Mouse (Mus musculus): ENCODE results near the gene Dnmt3a. TPM values are rescaled to one million over a fixed set of nuclear protein-coding genes. Genes with fewer than 3 reads are reported as not detected.
A peak's percentile ranks its signal among the peaks of the same experiment; 100 is the strongest.

The Dnmt3a gene
- polyA plus RNA-seq, 1 experiment from 2014 or later: 77.3 TPM

- no peak for ATAC-seq (ENCODE audit: low read depth)
- Histone ChIP-seq H3K4me1 (replicated peaks; ENCODE audit: control insufficient read depth, insufficient read depth, low read length) (peaks cover 35% of the 10 kb centered on the region), H3K9me3 (ENCODE audit: control insufficient read depth, low read length) (no peaks in the 10 kb centered on the region), H3K27ac (ENCODE audit: low read length) (no peak overlapping the region), H3K4me3 (ENCODE audit: low read length) (no peak overlapping the region; the same call in 1 of the 2 replicates), H3K9ac (ENCODE audit: low read length) (peak overlapping the region; percentile 78; the same call in 1 of the 2 replicates), H3K4me2 (ENCODE audit: low read depth, low read length) (peak overlapping the region; percentile 87), H3K27me3 (ENCODE audit: control insufficient read depth, insufficient read depth, low read depth, low read length) (no peaks in the 10 kb centered on the region), H3K36me3 (ENCODE audit: control insufficient read depth, insufficient read depth, low read length) (peaks cover 28% of the 10 kb centered on the region)
- 67% methylated on average over 6 of the region's 6 CpGs for WGBS
Observed at GRCm38 (mm10) chr12:3893335-3893734, 87.5 kb downstream of the Dnmt3a start.

GRCm38 (mm10) chr12:3894525-3894924 lies 88.7 kb downstream of the Dnmt3a start:
- no peak overlapping the region for H3K27ac ChIP-seq (ENCODE audit: low read length)
- no peak for ATAC-seq (ENCODE audit: low read depth)
- H3K9me3 ChIP-seq (ENCODE audit: control insufficient read depth, low read length): no peaks in the 10 kb centered on the region
- no peaks in the 10 kb centered on the region for H3K27me3 ChIP-seq (ENCODE audit: control insufficient read depth, insufficient read depth, low read depth, low read length)
- peaks cover 35% of the 10 kb centered on the region for H3K36me3 ChIP-seq (ENCODE audit: control insufficient read depth, insufficient read depth, low read length)
- peaks cover 27% of the 10 kb centered on the region for H3K4me1 ChIP-seq (replicated peaks; ENCODE audit: control insufficient read depth, insufficient read depth, low read length)
- WGBS: 68% methylated on average over 7 of the region's 7 CpGs
- no peak overlapping the region for H3K4me3 ChIP-seq (ENCODE audit: low read length)
- no peak overlapping the region for H3K9ac ChIP-seq (ENCODE audit: low read length)
- H3K4me2 ChIP-seq (ENCODE audit: low read depth, low read length): no peak overlapping the region

- H3K27me3 ChIP-seq (ENCODE audit: control insufficient read depth, insufficient read depth, low read depth, low read length): no peaks in the 10 kb centered on the region
- no peak overlapping the region for H3K4me2 ChIP-seq (ENCODE audit: low read depth, low read length)
- peaks cover 14% of the 10 kb centered on the region for H3K4me1 ChIP-seq (replicated peaks; ENCODE audit: control insufficient read depth, insufficient read depth, low read length)
- H3K36me3 ChIP-seq (ENCODE audit: control insufficient read depth, insufficient read depth, low read length): peaks cover 57% of the 10 kb centered on the region
- H3K27ac ChIP-seq (ENCODE audit: low read length): no peak overlapping the region
- WGBS: 86% methylated on average over 9 of the region's 9 CpGs
- no peak overlapping the region for H3K4me3 ChIP-seq (ENCODE audit: low read length)
- ATAC-seq (ENCODE audit: low read depth): no peak
- H3K9me3 ChIP-seq (ENCODE audit: control insufficient read depth, low read length): no peaks in the 10 kb centered on the region
- no peak overlapping the region for H3K9ac ChIP-seq (ENCODE audit: low read length)
Observed at GRCm38 (mm10) chr12:3897057-3897545, 91.3 kb downstream of the Dnmt3a start.

GRCm38 (mm10) chr12:3898811-3899210 lies 93.0 kb downstream of the Dnmt3a start:
- H3K9ac ChIP-seq (ENCODE audit: low read length): no peak overlapping the region
- H3K36me3 ChIP-seq (ENCODE audit: control insufficient read depth, insufficient read depth, low read length): peaks cover 66% of the 10 kb centered on the region
- H3K9me3 ChIP-seq (ENCODE audit: control insufficient read depth, low read length): no peaks in the 10 kb centered on the region
- 88% methylated on average over 2 of the region's 2 CpGs for WGBS
- no peak overlapping the region for H3K27ac ChIP-seq (ENCODE audit: low read length)
- H3K4me3 ChIP-seq (ENCODE audit: low read length): no peak overlapping the region
- no peak overlapping the region for H3K4me2 ChIP-seq (ENCODE audit: low read depth, low read length)
- H3K4me1 ChIP-seq (replicated peaks; ENCODE audit: control insufficient read depth, insufficient read depth, low read length): no peaks in the 10 kb centered on the region
- no peak for ATAC-seq (ENCODE audit: low read depth)
- no peaks in the 10 kb centered on the region for H3K27me3 ChIP-seq (ENCODE audit: control insufficient read depth, insufficient read depth, low read depth, low read length)

DNA sequence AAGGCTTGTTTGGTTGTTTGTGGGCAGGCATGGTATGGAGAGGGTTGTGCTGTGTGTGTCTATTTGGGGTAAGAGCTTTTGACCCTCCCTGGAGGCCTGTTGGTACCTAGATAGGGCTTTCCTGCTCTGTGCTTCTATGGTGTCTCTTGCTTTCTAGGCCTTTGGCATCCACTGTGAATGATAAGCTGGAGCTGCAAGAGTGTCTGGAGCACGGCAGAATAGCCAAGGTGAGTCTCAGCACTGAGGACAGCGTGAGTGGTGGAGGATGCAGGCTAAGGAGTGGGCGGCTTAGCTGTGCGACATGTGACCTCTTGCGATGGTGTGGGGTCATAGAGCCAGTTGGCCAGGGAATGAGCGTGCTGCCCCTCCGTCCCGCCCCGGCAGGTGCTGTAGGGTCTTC lies 99.6 kb downstream of the Dnmt3a start:
- H3K9ac ChIP-seq (ENCODE audit: low read length): no peak overlapping the region
- no peaks in the 10 kb centered on the region for H3K9me3 ChIP-seq (ENCODE audit: control insufficient read depth, low read length)
- H3K4me2 ChIP-seq (ENCODE audit: low read depth, low read length): no peak overlapping the region
- H3K27me3 ChIP-seq (ENCODE audit: control insufficient read depth, insufficient read depth, low read depth, low read length): no peaks in the 10 kb centered on the region
- H3K4me1 ChIP-seq (replicated peaks; ENCODE audit: control insufficient read depth, insufficient read depth, low read length): no peaks in the 10 kb centered on the region
- H3K36me3 ChIP-seq (ENCODE audit: control insufficient read depth, insufficient read depth, low read length): peaks cover 57% of the 10 kb centered on the region
- ATAC-seq (ENCODE audit: low read depth): no peak
- H3K27ac ChIP-seq (ENCODE audit: low read length): no peak overlapping the region
- H3K4me3 ChIP-seq (ENCODE audit: low read length): no peak overlapping the region
- WGBS: 89% methylated on average over 9 of the region's 9 CpGs

GRCm38 (mm10) chr12:3906308-3906707 lies 100.5 kb downstream of the Dnmt3a start:
- Histone ChIP-seq H3K4me2 (ENCODE audit: low read depth, low read length) (no peak overlapping the region), H3K9ac (ENCODE audit: low read length) (no peak overlapping the region), H3K4me1 (replicated peaks; ENCODE audit: control insufficient read depth, insufficient read depth, low read length) (no peaks in the 10 kb centered on the region), H3K27ac (ENCODE audit: low read length) (no peak overlapping the region), H3K4me3 (ENCODE audit: low read length) (no peak overlapping the region), H3K9me3 (ENCODE audit: control insufficient read depth, low read length) (no peaks in the 10 kb centered on the region), H3K27me3 (ENCODE audit: control insufficient read depth, insufficient read depth, low read depth, low read length) (no peaks in the 10 kb centered on the region), H3K36me3 (ENCODE audit: control insufficient read depth, insufficient read depth, low read length) (peaks cover 53% of the 10 kb centered on the region)
- no peak for ATAC-seq (ENCODE audit: low read depth)

DNA sequence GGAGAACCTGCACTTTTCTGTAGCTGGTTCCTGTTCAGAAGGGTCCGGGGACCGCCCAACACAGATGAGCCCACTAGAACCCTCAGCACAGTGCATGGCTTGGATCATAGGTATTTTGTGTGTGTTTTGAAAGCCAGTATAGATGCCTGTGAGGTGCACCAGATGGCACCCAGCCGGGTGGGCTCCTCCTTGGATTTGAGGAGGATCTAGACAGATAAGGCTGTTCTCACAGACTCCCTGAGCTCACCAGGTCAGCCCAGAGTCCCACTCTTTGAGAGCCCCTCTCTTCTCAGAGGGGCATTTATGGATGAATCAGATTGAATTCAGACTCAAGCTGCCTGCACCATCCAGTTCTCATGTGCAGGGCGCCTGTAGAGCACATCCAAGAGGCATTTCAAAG lies 101.2 kb downstream of the Dnmt3a start:
- 84% methylated on average over 4 of the region's 4 CpGs for WGBS

GRCm38 (mm10) chr12:3907418-3907817 lies 101.6 kb downstream of the Dnmt3a start:
- no peaks in the 10 kb centered on the region for H3K27me3 ChIP-seq (ENCODE audit: control insufficient read depth, insufficient read depth, low read depth, low read length)
- H3K4me2 ChIP-seq (ENCODE audit: low read depth, low read length): no peak overlapping the region
- H3K36me3 ChIP-seq (ENCODE audit: control insufficient read depth, insufficient read depth, low read length): peaks cover 42% of the 10 kb centered on the region
- H3K9ac ChIP-seq (ENCODE audit: low read length): no peak overlapping the region
- no peak overlapping the region for H3K27ac ChIP-seq (ENCODE audit: low read length)
- no peaks in the 10 kb centered on the region for H3K9me3 ChIP-seq (ENCODE audit: control insufficient read depth, low read length)
- H3K4me1 ChIP-seq (replicated peaks; ENCODE audit: control insufficient read depth, insufficient read depth, low read length): no peaks in the 10 kb centered on the region
- 73% methylated on average over 13 of the region's 13 CpGs for WGBS
- ATAC-seq (ENCODE audit: low read depth): no peak
- H3K4me3 ChIP-seq (ENCODE audit: low read length): no peak overlapping the region

More for the DNA sequence above, 101.2 kb downstream of the Dnmt3a start:
- Histone ChIP-seq H3K36me3 (ENCODE audit: control insufficient read depth, insufficient read depth, low read length) (peaks cover 46% of the 10 kb centered on the region), H3K9ac (ENCODE audit: low read length) (no peak overlapping the region), H3K4me2 (ENCODE audit: low read depth, low read length) (no peak overlapping the region), H3K4me3 (ENCODE audit: low read length) (no peak overlapping the region), H3K4me1 (replicated peaks; ENCODE audit: control insufficient read depth, insufficient read depth, low read length) (no peaks in the 10 kb centered on the region), H3K27me3 (ENCODE audit: control insufficient read depth, insufficient read depth, low read depth, low read length) (no peaks in the 10 kb centered on the region), H3K9me3 (ENCODE audit: control insufficient read depth, low read length) (no peaks in the 10 kb centered on the region), H3K27ac (ENCODE audit: low read length) (no peak overlapping the region)
- ATAC-seq (ENCODE audit: low read depth): no peak

- no peak for ATAC-seq (ENCODE audit: low read depth)
- H3K4me3 ChIP-seq (ENCODE audit: low read length): no peak overlapping the region
- H3K9ac ChIP-seq (ENCODE audit: low read length): no peak overlapping the region
- H3K27me3 ChIP-seq (ENCODE audit: control insufficient read depth, insufficient read depth, low read depth, low read length): no peaks in the 10 kb centered on the region
- H3K36me3 ChIP-seq (ENCODE audit: control insufficient read depth, insufficient read depth, low read length): peaks cover 27% of the 10 kb centered on the region
- 61% methylated on average over 10 of the region's 10 CpGs for WGBS
- no peak overlapping the region for H3K27ac ChIP-seq (ENCODE audit: low read length)
- H3K4me1 ChIP-seq (replicated peaks; ENCODE audit: control insufficient read depth, insufficient read depth, low read length): peaks cover 4% of the 10 kb centered on the region; the same call in 1 of the 2 replicates
- no peak overlapping the region for H3K4me2 ChIP-seq (ENCODE audit: low read depth, low read length)
- no peaks in the 10 kb centered on the region for H3K9me3 ChIP-seq (ENCODE audit: control insufficient read depth, low read length)
Observed at GRCm38 (mm10) chr12:3910466-3911093, 104.8 kb downstream of the Dnmt3a start.

All from lung, embryonic 16.5 days (tissue).